Mouse (Mus musculus) cerebellum, adult 8-10 months (tissue): ENCODE measurements at regions not wholly inside any gene's neighbourhood (a gene's known extent, or its start where the extent isn't known, plus 50 kb on each side); places are given as distances from the start of the nearest gene placed in this dataset.

Experiments
- DNase-seq: peaks from one replicate; pipeline ENCODE4 v3.0.0; 2022

DNA sequence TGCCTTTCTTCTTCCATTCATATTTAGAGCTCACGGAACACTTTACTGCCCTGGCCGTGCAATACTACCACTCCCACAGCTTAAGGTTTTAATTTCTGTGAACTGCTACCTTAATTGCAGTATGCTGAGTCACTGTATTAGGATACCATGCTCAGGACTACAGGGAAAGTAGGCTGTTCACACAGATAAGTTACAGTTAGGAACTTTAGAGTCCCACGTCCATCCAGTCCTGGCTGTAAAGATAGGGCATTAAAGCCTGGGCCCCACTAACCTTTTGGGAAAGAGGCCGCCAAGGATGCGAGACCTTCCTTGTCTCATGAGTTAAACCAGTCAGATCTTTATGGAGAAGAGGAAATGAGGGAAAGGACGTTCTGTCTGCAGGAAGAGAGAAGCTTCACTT lies 574.6 kb downstream of the Stpg2 start:
- no peak for DNase-seq

DNA sequence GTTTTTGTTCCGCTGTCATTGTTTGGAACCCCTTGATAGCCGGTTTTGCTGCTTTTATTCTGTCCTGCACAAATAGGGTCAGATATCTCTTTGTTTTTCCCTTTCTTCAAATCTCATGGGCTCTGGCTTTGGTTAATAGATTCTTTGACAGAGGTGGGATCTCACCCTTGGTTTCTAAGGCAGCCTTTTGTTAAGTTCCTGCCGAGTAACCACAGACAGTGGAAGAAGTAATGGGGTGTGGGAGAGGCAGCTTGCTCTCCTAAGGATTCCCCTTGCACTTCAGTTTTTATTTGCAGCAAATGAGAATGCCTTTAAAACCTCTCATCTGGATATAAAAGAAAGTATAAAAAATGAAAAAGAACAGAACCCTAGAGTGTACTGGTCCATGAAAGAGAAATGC lies 577.9 kb downstream of the Stpg2 start:
- no peak for DNase-seq

DNA sequence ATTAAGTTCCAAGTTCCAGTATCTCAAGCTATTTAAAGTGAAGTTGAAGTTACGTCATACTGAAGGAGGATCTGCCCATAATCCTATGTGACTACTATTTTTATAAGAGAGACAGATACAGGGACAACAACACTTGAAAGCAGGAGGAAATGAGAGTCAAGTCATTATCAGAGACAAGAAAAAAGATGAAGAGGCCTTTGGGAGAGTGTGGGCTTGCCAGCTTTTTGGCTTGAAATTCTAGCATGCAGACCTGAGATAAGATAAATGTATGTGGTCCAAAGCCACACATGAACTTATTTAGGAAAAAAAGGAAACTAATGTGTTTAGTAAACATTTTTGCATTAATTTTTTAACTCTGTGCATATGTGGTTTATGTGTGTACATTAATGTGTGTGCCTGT lies 581.0 kb downstream of the Stpg2 start:
- no peak for DNase-seq

DNA sequence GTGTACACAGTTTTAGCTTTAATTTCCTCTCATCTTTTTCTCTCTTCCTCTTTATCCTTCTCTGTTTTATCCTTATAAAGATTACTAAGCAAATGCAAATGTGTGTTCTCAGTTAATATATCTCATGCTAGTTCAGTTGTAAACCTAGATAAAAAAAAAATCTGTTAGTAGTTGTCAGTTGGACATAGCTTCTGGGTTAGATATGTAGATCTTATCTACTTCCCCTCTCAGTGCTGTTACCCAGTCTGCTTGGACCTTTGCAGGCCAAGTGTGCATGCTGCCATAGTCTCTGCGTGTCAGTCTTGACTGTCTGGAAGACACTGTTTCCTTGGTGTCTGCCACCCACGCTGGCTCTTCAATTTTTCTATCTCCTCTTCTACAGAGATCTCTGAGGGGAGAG lies 583.4 kb downstream of the Stpg2 start:
- no peak for DNase-seq

- no peak for DNase-seq
Measured at GRCm38 (mm10) chr3:139796685-139797084, 591.2 kb downstream of the Stpg2 start.

GRCm38 (mm10) chr3:139799059-139799458 lies 593.6 kb downstream of the Stpg2 start:
- DNase-seq: no peak

DNA sequence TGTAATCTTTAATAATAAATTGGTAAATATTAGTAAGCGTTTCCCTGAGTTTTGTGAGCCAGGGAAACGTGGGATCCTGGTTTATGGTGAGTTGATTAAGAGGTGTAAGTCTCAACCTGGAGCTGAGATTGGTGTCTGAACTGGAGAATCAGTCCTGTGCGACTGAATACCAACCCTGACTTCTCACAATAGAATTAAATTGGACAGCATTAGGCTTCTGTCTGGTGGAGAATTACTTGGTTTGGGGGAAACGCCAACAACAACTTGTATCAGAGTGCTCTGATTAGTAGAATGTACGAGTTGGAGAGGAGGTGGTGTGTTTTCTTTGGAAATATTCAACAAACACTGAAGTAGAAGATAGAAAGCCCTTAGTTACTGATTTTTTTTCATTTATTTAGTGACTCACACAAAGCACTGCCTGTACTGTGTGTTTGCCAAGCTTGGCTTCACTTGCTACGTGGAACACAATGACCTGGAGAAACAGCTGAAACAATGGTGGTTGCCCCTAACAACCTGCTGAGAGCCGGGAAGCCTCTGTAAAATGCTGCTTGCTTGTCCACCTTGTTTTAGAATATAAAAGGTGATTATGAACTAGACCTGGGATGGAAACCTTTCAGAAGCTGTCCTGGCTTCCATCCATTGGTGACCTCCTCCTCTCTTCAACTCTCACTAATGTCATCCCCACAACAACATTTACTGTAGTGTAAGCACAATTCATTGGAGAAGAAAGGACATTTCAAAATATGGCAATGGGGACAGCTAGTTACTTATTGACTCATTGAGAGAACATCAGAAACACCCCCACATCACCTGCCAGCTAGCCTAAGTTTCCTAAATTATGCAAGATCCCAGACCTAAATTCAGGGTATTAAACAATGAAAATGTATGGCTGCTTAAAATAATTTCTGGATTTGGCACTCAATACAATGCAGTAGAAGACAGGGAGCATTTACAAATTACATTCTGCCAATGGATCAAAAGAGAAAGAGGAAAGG lies 597.5 kb downstream of the Stpg2 start:
- no peak for DNase-seq

GRCm38 (mm10) chr3:139828014-139828413 lies 622.5 kb downstream of the Stpg2 start:
- DNase-seq: no peak

GRCm38 (mm10) chr3:139828581-139828980 lies 623.1 kb downstream of the Stpg2 start:
- DNase-seq: no peak

- no peak for DNase-seq
Measured at GRCm38 (mm10) chr3:139832599-139832998, 627.1 kb downstream of the Stpg2 start.

GRCm38 (mm10) chr3:139842015-139842414 lies 636.5 kb downstream of the Stpg2 start:
- DNase-seq: no peak

DNA sequence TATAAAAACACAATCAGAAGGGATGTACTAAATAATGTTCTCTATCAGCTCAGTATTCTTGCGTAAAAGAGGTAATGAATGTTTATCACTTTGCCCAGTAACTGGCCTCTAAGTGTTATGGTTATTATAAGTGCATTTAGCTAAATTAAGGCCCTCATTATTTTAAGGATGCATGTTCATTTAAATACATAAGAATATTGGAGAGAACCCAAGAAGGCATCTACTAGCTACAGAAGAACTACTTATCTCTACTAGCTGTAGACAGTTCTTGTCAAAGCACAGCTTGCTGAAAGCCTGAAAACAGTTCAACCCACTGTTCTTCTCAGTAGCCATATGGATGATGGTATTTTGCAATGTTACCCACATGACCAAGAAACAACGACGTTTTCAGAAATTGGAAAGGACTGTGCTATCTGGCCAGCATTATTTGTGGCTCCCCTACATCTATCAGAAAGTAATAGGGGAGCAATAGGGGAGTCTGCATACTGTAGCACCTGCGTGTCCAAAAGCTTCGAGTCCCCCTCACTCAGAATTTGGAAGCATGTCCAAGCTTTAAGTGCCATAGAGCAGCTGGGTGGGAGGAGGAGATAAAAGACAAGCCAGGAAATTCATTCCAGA lies 637.6 kb downstream of the Stpg2 start:
- DNase-seq: no peak

- DNase-seq: no peak
Measured at GRCm38 (mm10) chr3:139844443-139844842, 638.9 kb downstream of the Stpg2 start.

DNA sequence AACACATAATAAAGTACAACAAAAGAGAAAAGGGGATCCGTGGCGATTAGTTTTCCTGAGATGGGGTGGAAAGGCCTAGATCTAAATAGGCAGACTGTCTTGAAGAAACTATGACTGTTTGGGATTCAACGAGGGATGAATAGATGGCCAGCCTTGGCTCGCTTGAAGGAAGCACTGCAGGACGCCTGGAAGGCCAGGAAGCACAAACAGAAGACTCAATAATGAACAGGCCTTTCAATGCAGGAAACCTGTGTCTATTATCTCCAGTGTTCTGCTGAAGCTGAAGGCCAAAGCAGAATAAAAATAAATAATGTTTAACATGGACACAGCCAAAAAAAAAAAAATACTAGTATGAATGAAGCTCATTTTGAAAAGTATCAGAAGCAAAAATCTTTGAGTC lies 642.3 kb downstream of the Stpg2 start:
- peak; percentile 48 for DNase-seq

DNA sequence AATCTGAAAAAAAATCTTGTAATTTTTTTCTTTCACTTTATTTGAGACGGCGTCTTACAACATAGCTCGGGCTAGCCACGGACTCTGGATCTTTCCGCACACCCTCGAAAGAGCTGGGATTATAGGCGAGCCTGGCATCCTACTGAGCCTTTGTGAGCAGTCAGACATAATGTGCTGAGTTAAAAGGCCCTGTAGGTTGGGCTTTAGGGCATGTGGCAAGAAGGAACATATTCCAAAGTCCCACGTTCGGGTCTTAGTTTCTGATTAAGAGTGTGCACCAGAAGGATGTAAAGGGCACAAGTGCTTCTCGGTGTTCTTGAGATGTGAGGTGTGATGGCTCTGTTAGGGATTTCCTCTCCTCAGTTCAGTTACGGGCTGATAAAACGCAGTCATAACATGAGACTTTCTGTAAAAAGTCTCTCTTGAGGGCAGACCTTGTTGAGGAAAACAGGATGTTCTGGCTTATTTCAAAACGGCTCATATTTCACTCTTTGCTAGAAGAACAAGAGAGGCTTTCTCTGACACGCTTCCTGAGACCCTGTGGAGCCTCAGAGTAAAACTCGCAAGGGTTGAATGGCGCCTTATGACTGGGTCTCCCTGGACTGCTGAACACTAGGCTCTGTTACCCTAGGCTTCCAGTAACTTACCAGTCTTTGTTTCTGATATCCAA lies 654.6 kb downstream of the Stpg2 start:
- DNase-seq: no peak

- no peak for DNase-seq
Measured at GRCm38 (mm10) chr3:139860831-139861371, 655.4 kb downstream of the Stpg2 start.

DNA sequence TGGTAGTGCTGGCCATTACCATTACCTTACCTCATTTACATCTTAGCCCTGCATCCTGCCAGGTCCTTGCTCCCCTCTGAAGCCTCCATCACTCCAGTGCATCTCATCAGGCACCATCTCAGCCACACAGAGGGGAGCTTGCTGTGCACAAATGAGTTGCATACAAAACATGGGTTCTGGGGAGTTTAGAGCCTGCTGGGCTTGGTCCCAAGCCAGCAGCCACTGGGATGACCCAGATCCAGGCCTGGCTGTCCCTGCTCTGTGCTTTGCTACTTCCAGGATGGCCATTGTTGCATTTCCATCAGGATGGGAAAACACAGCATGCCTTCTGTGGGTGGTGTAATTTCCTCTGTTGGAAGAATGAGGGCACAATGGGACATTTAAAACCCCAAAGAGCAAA lies 660.8 kb downstream of the Stpg2 start:
- peak; percentile 65 for DNase-seq

- DNase-seq: no peak
Measured at GRCm38 (mm10) chr3:139867030-139867429, 661.5 kb downstream of the Stpg2 start.

DNA sequence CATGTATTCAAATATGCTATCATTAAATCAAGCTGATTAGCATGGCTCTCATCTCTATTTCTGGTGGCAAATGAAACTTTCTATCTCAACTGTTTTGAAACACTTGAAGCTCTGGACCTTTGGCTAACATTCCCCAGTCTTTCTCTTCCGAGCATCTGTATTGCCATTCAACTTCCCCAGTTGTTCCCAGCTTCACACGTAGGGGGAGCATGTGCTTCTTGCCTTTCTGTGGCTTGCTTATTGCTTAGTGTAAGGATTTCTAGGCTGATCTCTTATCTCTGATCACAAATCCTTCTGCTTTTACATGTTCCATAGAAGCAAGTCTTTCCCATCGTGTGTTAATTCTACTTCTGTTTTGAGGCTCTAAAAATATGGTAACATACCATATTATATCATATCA lies 662.0 kb downstream of the Stpg2 start:
- DNase-seq: no peak

GRCm38 (mm10) chr3:139869779-139870178 lies 664.3 kb downstream of the Stpg2 start:
- no peak for DNase-seq

- DNase-seq: peak; percentile 80
Measured at GRCm38 (mm10) chr3:139885942-139886860, 680.7 kb downstream of the Stpg2 start.

DNA sequence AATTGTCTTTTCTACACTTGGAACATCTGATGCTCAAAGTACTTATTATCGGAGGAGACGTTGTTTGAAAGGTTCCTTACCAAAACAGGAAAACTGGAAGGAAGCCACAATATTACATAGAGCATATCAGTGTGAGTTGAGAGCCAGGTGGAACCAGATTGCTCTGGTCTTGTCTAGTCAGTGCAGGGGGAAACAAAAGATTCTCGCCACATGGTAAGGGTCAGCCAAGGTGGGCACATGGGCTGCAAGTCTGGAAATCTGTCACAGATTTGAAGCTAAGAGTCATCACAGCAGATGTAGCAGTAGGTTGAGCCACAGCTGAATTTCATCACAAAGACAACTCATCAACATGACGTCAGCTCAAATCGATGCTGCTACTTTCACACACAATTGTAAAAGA lies 681.8 kb downstream of the Stpg2 start:
- DNase-seq: no peak
